Mouse (Mus musculus): ENCODE measurements around the gene Olfr980.
"Not testable (repeated sequence)": the region's sequence is repeated elsewhere in the genome, so short reads cannot be mapped to it uniquely, and the experiment has no call there.

Olfr980 gene

DNA sequence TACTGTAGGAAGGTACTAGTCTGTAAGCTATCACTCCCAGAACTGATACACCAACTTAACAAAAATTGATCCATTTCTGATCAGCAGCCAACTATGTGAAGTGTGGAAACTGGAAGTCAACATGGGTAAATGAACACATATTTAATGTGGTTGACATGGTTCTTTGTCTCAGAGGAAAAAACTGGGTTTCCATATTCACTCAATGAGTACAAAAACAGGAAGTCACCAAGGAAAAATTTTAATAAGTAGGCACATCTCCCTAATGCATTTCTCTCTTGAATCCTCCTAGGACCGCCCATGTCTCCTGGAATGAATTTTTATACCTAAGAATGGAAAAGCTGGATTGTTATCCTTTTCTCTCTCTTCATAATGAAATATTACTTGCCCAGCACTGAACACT lies at the start of gene Olfr980:
Gene Olfr980 (minus strand): TSS at position 101 of the 400 bp plus-strand sequence.
- no peak for DNase-seq (ENCODE audit: low spot score)

DNA sequence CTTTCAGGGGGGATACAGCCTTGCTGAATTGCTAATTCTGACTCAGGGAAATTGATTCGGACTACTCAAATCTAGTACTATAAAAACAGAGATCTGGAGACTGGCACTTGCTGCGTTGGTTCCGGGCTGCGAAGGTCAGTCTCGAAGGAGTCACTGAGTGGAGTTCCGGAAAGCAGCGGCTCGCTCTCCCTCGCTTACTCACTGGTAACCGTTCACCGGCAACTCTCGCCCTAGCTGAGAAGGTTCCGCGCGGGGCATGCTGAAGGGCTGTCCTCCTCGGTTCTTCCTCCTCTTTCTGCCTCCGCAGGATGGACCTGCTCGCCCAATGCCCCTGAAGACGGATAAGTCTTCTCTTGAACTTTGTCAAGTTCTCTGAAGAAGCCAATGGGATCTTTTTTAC lies 40.8 kb upstream of the Olfr980 start:
- DNase-seq (ENCODE audit: low spot score) = no peak

DNA sequence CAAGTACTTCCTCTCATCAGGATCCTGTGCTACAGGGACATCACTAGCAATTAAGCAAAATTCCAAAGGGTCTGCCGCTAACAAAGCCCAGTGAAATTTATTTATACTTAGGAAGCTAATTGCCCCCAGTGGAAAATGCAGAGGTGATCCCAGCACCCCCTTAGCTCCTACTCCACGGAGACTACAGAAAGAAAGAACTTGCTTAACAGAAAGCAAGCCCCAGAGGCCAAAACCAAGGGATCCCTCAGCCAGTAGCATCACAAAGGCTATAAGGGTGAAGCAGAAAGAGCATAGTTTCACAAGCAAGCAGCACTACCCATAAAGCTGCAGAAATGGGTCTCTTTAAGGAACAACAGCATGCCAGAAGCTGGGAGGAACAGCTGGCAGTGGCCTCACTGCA lies 11.8 kb upstream of the Olfr980 start, which contains the start of gene Olfr981:
Gene Olfr981 (plus strand): TSS at position 301 of the 400 bp plus-strand sequence.
- DNase-seq (ENCODE audit: low spot score) = no peak

DNA sequence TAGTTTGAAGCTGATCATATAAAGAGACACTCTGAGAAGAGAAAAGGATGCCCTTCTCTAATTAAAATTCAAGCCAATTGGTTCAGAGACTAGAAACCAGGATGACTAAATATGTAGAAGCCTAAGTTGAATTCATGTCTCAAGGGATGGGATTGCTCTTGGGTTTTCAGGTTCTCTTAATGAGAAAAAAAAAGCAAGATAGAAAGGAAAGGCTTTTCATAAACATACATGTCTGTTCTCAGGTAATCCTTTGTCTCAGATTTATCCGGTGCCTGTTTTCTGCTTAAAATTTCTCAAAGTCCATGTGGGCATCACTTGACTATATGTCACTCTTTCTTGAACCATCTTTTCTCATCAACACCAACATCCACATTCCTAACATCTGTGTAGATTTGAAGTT lies 6.0 kb downstream of the Olfr980 start, which contains the start of gene Olfr979:
Gene Olfr979 (minus strand): TSS at position 101 of the 400 bp plus-strand sequence.
- DNase-seq (ENCODE audit: low spot score) = no peak

DNA sequence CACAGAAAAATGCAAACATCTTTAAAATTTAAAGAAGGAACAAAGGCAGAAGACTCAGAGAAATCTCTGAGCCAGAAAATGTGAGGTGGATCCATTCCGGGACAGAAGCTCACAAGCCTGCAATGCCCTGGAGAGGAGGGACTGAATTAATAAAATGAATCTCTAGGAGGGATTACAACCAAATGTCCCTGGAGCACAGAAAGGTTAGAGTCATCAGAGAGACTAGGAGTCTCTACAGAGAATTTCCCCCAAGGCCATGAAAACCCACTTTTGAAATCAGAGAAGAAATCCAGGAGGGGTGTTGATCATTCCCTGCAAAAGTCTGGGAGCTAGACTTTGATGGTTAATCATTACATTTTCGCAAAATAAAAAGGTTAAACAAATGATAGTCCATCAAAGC lies 17.6 kb downstream of the Olfr980 start, which contains the start of gene Olfr978:
Gene Olfr978 (plus strand): TSS at position 301 of the 400 bp plus-strand sequence.
- DNase-seq (ENCODE audit: low spot score) = no peak

DNA sequence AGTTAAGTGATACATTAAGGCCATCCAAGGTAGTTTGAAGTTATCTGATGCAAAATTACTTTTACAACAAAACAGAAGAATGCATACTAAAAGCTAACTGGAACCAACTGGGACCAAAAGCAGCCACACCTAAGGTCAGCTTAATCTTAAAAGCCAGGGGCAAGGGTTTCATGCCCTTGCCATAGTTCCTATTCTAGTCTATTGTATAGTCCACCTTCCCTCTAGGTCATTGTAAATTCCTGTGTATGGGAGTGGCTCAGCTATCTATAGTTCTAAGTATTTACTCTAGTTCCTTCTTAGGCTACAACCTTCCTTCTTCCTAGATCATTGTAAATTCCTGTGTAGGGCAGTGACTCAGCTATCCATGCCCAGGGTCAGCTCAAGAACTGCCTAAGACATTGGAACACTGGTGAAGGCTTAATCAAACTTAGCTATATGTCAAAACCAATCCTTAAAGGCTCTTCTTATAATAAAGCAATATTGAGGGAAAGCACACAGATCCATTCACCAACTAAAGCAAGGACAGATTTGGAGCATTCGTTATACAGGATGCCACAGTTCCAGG lies 32.7 kb downstream of the Olfr980 start:
- DNase-seq (ENCODE audit: low spot score) = not testable (repeated sequence)

DNA sequence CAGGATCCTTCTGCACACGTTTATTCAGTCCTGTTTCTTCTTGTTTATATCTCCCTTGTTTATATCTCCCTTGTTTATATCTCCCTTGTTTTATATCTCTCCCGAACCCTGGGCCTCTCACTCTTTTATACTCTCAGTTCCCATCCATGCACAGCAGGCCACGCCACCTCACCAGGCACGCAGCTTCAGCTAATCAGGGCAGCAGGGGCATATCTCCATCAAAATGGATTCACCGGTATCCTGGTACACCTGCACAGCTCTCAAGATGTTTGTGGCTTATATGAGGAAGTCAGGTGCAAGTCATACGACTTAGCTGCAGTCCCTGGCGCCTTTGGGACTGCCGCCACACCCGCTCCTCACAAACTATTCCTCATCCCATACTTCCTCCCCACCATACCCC lies 48.3 kb downstream of the Olfr980 start, which contains the start of gene Olfr976:
Gene Olfr976 (minus strand): TSS at position 101 of the 400 bp plus-strand sequence.
- not testable (repeated sequence) for DNase-seq (ENCODE audit: low spot score)

Measured in embryo, embryonic 10.5 days (tissue).